Mouse (Mus musculus): ENCODE measurements at regions not wholly inside any gene's neighbourhood (a gene's known extent, or its start where the extent isn't known, plus 50 kb on each side); places are given as distances from the start of the nearest gene placed in this dataset.
"Not testable (repeated sequence)": the region's sequence is repeated elsewhere in the genome, so short reads cannot be mapped to it uniquely, and the experiment has no call there.

DNA sequence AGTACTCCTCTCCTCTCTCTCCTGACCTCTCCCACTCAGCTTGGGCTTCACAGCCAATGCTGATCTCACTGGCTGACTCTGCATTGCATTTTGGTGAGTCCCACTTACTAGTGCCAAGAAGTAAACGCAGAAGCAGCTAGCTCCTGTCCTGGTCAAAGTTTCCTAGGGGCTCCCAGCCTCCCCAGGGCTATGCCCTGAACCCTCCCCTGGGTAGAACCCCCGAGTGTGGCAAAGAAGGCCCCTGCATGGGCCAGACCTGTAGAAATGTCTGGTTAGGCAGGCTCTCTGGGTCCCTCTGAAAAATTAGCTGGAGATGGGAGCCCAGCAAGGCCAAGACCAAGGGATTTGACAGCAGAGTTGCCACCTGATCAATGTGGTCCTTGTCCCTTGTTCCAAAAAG lies 454.3 kb downstream of the Gm10330 start:
- H3K36me3 ChIP-seq; H3K4me1 ChIP-seq; H3K9ac ChIP-seq; H3K27ac ChIP-seq; H3K9me3 ChIP-seq (replicated peaks); H3K27me3 ChIP-seq; H3K4me3 ChIP-seq (replicated peaks); ATAC-seq (replicated peaks; ENCODE audit: low FRiP score); H3K4me2 ChIP-seq: not testable (repeated sequence)
- WGBS, result 31% methylated on average over 2 of the region's 2 CpGs

DNA sequence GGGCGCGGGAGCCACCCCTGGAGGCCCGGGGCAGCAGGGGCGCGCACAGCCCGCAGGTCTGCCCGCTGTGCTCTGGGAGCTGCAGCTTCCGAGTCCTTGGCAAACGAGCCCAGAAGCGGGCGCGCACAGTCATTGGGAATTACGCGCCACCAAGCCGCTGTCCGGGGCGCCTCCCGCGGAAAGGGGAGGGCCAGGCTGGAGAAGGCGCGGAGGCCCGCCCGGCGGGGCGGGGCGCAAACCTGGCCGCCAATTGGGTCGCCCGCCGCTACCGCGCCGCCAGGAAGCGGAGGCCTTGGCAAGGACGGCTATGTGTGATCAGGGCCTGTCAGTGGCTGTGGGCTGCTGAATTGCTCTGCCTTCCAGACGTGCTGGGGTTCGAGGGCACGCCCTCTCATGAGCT lies 464.9 kb downstream of the Gm10330 start:
- not testable (repeated sequence) for H3K4me1 ChIP-seq; H3K9ac ChIP-seq; H3K27me3 ChIP-seq; H3K27ac ChIP-seq; H3K36me3 ChIP-seq; H3K9me3 ChIP-seq (replicated peaks)
- ATAC-seq (replicated peaks; ENCODE audit: low FRiP score), result peak; percentile 93
- 0% methylated on average over 29 of the region's 38 CpGs for WGBS
- peak overlapping the region; percentile 58 for H3K4me2 ChIP-seq
- H3K4me3 ChIP-seq (replicated peaks), result peak overlapping the region; percentile 45

All from kidney, embryonic 15.5 days (tissue).